Mouse (Mus musculus) neural tube, embryonic 14.5 days (tissue): Measurements from ENCODE around the gene Dvl3. TPM values are rescaled to one million over a fixed set of nuclear protein-coding genes. Genes with fewer than 3 reads are reported as not detected.
"Not testable (repeated sequence)": the region's sequence is repeated elsewhere in the genome, so short reads cannot be mapped to it uniquely, and the experiment has no call there.

ENCODE experiments used
- ATAC-seq: fragments of 200-750 bp; cut with Nextera tagmentation; 2 replicates; pipeline ENCODE4 v1.8.0; 2017; ENCODE audit warnings: low read depth, mild to moderate bottlenecking, moderate TSS enrichment, moderate library complexity
- H3K27ac ChIP-seq: fragments of 300-500 bp; sonication (generic); 2 replicates; pipeline ENCODE4 v1.5.1; 2014; ENCODE audit warnings: low read depth, mild to moderate bottlenecking, control low read depth, low read length, moderate library complexity, mixed read lengths
- H3K27me3 ChIP-seq: fragments of 300-500 bp; sonication (generic); 2 replicates; pipeline ENCODE4 v1.6.1; 2014; ENCODE audit warnings: low read length; ENCODE audit not compliant: control insufficient read depth, insufficient read depth
- H3K36me3 ChIP-seq: fragments of 300-500 bp; sonication (generic); 2 replicates; pipeline ENCODE4 v1.6.1; 2014; ENCODE audit warnings: low read length, mixed read lengths; ENCODE audit not compliant: control insufficient read depth, insufficient read depth
- H3K4me1 ChIP-seq: fragments of 300-500 bp; sonication (generic); 2 replicates; pipeline ENCODE4 v1.6.1; 2014; ENCODE audit warnings: low read length; ENCODE audit not compliant: control insufficient read depth, insufficient read depth
- H3K4me2 ChIP-seq: fragments of 300-500 bp; sonication (generic); 2 replicates; pipeline ENCODE4 v1.6.1; 2014; ENCODE audit warnings: mild to moderate bottlenecking, low read depth, low read length, control low read depth
- H3K4me3 ChIP-seq: fragments of 300-500 bp; sonication (generic); 2 replicates; pipeline ENCODE4 v1.5.1; 2014; ENCODE audit warnings: low read depth, low read length, control low read depth, mixed read lengths
- H3K9ac ChIP-seq: fragments of 300-500 bp; sonication (generic); replicated peaks from 2 replicates; pipeline ENCODE4 v1.6.1; 2014; ENCODE audit warnings: low read depth, mild to moderate bottlenecking, control low read depth, low read length, mixed read lengths
- H3K9me3 ChIP-seq: fragments of 300-500 bp; sonication (generic); 2 replicates; pipeline ENCODE4 v1.6.1; 2016; ENCODE audit warnings: low read length; ENCODE audit not compliant: control insufficient read depth
- WGBS: fragments of 180-500 bp; shearing (Covaris S2); extraction: QIAGEN DNeasy Blood & Tissue Kit; methylation state at CpG from one replicate; pipeline ENCODE4 v1.1.7; 2014; 5-methylcytosine and 5-hydroxymethylcytosine counted together
- polyA plus RNA-seq: library from polyadenylated mRNA; unstranded; fragments of >200 nt; fragmentation: Nextera tagmentation; extraction: Ambion mirVana; gene quantifications from 2 replicates; pipeline ENCODE4 v1.2.1, GENCODE M21; 2014

Gene Dvl3
- polyA plus RNA-seq, 1 experiment from 2014 or later, result 40.6 TPM

GRCm38 (mm10) chr16:20478504-20478903 lies 38.3 kb upstream of the Dvl3 start:
- Histone ChIP-seq H3K36me3 (no peaks in the 10 kb centered on the region), H3K4me1 (no peaks in the 10 kb centered on the region), H3K9me3 (no peaks in the 10 kb centered on the region), H3K9ac (no peak overlapping the region), H3K27ac (no peak overlapping the region), H3K4me2 (no peak overlapping the region), H3K4me3 (no peak overlapping the region), H3K27me3 (no peaks in the 10 kb centered on the region)
- no peak for ATAC-seq
- 79% methylated on average over 2 of the region's 2 CpGs for WGBS

DNA sequence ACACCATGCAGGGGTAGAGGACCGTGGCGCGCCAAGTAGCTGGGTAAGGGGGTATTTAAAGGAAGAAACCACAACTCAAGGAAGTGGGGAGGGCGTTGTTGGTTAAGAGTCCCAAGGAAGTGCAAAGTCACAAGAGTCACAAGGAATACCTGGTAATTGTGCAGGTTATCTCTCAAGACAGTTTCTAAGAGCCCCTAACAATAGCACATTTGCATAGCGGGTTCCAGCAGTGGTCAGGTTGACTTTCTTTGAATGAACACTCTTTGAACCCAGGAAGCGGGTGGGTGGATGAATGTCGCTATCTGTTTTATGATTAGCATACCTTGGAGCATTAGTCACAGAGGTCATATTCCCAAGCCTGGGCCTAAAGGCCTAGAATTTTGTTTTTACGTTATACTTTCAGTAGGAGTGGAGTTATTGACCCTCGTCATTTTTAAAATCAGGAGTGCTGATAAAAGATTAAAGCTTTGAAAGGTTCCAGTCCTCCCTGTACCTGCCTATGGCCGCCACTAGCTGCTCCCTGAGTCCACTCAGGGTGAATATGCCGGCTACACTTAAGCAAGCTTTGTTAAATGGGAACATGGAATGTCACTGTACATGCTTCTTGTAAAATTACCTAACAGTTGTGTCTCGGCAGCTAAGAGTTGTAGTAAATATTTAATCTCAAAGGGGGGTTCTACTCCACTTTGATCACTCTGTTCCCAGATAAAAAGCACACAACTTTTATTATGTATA lies 37.6 kb upstream of the Dvl3 start:
- not testable (repeated sequence) for ATAC-seq, H3K4me3 ChIP-seq, H3K4me1 ChIP-seq, H3K27me3 ChIP-seq, H3K9me3 ChIP-seq, H3K27ac ChIP-seq, H3K9ac ChIP-seq, H3K4me2 ChIP-seq, H3K36me3 ChIP-seq
- WGBS, result 95% methylated on average over 12 of the region's 12 CpGs

DNA sequence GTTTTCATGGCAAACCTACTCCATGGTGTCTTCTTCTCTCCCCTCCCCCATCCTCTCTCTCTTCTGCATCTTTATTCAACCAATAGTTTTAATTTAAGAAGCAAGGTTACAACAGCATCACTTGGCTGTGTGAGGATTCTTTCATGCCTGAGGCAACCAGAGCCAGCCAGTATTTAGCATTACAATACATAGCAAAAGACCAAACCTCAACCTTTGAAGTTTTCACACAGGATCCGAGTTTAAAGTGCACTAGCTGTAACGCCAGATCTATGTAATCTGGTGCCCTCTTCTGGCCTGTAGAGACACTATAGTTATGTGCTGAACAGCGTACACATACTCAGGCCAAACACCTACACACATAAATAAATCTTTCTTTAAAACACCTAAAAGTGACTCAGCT lies 36.7 kb upstream of the Dvl3 start:
- Histone ChIP-seq H3K9me3 (no peaks in the 10 kb centered on the region), H3K27me3 (no peaks in the 10 kb centered on the region), H3K36me3 (no peaks in the 10 kb centered on the region), H3K4me3 (no peak overlapping the region), H3K9ac (no peak overlapping the region), H3K4me1 (no peaks in the 10 kb centered on the region), H3K27ac (no peak overlapping the region), H3K4me2 (no peak overlapping the region)
- 30% methylated on average over 3 of the region's 3 CpGs for WGBS
- no peak for ATAC-seq

DNA sequence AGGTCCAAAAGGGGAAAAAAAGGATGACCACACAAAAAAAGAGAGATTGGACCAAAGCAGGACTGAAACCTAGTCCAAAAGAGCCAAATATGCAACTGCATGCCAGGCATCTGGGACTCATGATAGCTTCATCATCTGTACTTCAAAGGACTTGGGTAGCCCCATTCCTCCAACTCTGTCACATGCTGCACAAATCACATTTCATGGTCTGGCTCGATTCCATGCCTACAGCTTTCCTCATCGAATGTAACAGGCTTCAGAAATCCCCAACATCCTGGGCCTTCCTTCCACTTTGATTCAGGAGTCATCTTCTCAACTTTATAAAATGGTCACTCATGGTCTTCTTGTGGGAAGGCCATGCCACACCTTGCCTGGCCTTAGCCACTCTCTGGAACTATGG lies 35.0 kb upstream of the Dvl3 start:
- Histone ChIP-seq H3K4me1 (no peaks in the 10 kb centered on the region), H3K9me3 (no peaks in the 10 kb centered on the region), H3K4me2 (no peak overlapping the region), H3K36me3 (no peaks in the 10 kb centered on the region), H3K27me3 (no peaks in the 10 kb centered on the region), H3K9ac (no peak overlapping the region), H3K4me3 (no peak overlapping the region), H3K27ac (no peak overlapping the region)
- no peak for ATAC-seq
- WGBS, result 77% methylated on average over 2 of the region's 2 CpGs

DNA sequence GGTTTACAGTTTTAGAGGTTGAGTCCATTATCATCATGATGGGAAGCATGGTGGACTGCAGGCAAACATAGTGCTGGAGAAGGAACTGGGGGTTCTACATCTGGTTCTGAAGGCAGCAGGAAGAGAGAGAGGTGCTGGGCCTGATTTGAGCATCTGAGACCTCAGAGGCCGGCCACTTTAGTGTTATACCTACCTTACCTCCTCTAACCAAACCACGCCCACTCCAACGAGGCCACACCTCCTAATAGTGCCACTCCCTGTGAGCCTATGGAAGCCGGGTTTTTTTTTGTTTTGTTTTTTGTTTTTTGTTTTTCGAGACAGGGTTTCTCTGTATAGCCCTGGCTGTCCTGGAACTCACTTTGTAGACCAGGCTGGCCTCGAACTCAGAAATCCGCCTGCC lies 33.1 kb upstream of the Dvl3 start:
- 93% methylated on average over 6 of the region's 7 CpGs for WGBS
- not testable (repeated sequence) for H3K4me1 ChIP-seq, H3K27me3 ChIP-seq, H3K9me3 ChIP-seq, ATAC-seq, H3K4me2 ChIP-seq, H3K36me3 ChIP-seq, H3K4me3 ChIP-seq, H3K9ac ChIP-seq, H3K27ac ChIP-seq

- Histone ChIP-seq H3K27me3 (no peaks in the 10 kb centered on the region), H3K36me3 (no peaks in the 10 kb centered on the region), H3K4me3 (no peak overlapping the region), H3K9me3 (no peaks in the 10 kb centered on the region), H3K27ac (no peak overlapping the region), H3K4me2 (no peak overlapping the region), H3K9ac (no peak overlapping the region), H3K4me1 (no peaks in the 10 kb centered on the region)
- 40% methylated on average over 4 of the region's 4 CpGs for WGBS
- no peak for ATAC-seq
These were observed 31.7 kb upstream of the Dvl3 start for GRCm38 (mm10) chr16:20485061-20485460.

DNA sequence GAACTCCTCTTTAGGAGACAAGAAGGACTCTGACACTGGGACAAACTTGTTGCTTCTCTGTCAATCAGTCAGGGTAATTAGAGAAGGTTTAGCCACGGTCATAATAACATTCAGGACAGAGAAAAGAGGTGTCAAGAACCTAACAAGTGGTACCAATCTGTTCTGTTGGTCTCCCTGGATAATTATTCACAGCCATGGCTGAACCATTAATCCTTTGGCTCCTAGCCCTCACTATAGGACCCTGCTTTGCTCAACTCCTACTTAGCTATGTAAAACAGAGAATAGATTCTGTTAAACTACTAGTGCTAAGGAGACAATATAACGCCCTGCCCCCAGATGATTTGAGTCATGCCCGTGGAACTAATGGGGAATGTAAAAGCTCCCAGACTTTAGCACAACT lies 30.7 kb upstream of the Dvl3 start:
- Histone ChIP-seq H3K4me2 (no peak overlapping the region), H3K27ac (no peak overlapping the region), H3K4me1 (no peaks in the 10 kb centered on the region), H3K36me3 (no peaks in the 10 kb centered on the region), H3K9ac (no peak overlapping the region), H3K4me3 (no peak overlapping the region), H3K27me3 (no peaks in the 10 kb centered on the region), H3K9me3 (no peaks in the 10 kb centered on the region)
- WGBS, result 50% methylated on average over 3 of the region's 3 CpGs
- no peak for ATAC-seq

DNA sequence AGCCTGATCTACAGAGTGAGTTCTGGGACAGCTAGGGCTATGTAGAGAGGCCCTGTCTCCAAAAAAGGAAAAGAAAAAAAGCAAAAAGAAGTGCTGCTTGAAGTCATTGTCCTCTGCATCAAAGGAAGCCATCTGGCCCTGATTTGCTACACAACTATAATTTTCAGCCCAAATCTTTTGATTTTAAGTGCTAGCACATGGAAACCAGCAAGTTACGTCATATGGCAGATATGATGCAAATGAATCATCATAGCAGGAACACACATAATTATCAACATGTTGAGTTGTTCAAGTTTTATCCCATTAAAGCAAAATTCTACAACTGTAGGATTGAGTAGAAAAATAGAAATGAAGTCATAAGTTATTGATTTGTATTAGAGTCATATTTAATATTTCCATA lies 28.6 kb upstream of the Dvl3 start:
- Histone ChIP-seq H3K27ac (no peak overlapping the region), H3K4me3 (no peak overlapping the region), H3K4me2 (no peak overlapping the region), H3K27me3 (no peaks in the 10 kb centered on the region), H3K9me3 (no peaks in the 10 kb centered on the region), H3K9ac (no peak overlapping the region), H3K36me3 (no peaks in the 10 kb centered on the region), H3K4me1 (no peaks in the 10 kb centered on the region)
- no peak for ATAC-seq
- WGBS, result 92% methylated on average over 1 of the region's 1 CpGs

DNA sequence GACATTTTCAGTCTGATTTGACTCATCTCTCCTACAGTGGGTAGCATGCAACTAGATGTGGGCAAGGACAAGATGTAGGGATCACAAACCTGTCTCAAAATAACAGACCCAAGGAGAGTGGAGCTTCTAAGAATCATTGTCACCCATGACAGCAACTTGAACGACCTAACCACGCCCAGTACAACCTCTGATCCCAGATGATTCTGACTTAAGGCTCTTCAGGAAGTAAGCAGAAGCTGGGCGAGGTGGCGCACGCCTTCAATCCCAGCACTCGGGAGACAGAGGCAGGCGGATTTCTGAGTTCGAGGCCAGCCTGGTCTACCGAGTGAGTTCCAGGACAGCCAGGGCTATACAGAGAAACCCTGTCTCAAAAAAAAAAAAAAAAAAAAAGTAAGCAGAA lies 28.0 kb upstream of the Dvl3 start:
- not testable (repeated sequence) for H3K4me2 ChIP-seq, H3K4me1 ChIP-seq, ATAC-seq, H3K36me3 ChIP-seq, H3K9me3 ChIP-seq, H3K4me3 ChIP-seq, H3K9ac ChIP-seq, H3K27me3 ChIP-seq, H3K27ac ChIP-seq
- WGBS, result 87% methylated on average over 9 of the region's 9 CpGs
